Mouse (Mus musculus) kidney, embryonic 15.5 days (tissue): Measurements from ENCODE around the gene Svs5. TPM values are rescaled to one million over a fixed set of nuclear protein-coding genes. Genes with fewer than 3 reads are reported as not detected.

Experiments
- ATAC-seq: fragments of 200-750 bp; cut with Nextera tagmentation; replicated peaks from 2 replicates; pipeline ENCODE4 v1.8.0; 2017; ENCODE audit warnings: moderate TSS enrichment; ENCODE audit not compliant: low FRiP score
- H3K27ac ChIP-seq: fragments of 300-500 bp; sonication (generic); 2 replicates; pipeline ENCODE4 v1.5.1; 2015; ENCODE audit warnings: mild to moderate bottlenecking, inconsistent platforms
- H3K27me3 ChIP-seq: fragments of 300-500 bp; sonication (generic); 2 replicates; pipeline ENCODE4 v1.6.1; 2015; ENCODE audit warnings: inconsistent platforms
- H3K36me3 ChIP-seq: fragments of 300-500 bp; sonication (generic); 2 replicates; pipeline ENCODE4 v1.6.1; 2015; ENCODE audit warnings: inconsistent platforms
- H3K4me1 ChIP-seq: fragments of 300-500 bp; sonication (generic); 2 replicates; pipeline ENCODE4 v1.6.1; 2015; ENCODE audit warnings: inconsistent platforms
- H3K4me2 ChIP-seq: fragments of 300-500 bp; sonication (generic); 2 replicates; pipeline ENCODE4 v1.6.1; 2015; ENCODE audit warnings: moderate library complexity, mild to moderate bottlenecking, inconsistent platforms
- H3K4me3 ChIP-seq: fragments of 300-500 bp; sonication (generic); replicated peaks from 2 replicates; pipeline ENCODE4 v1.5.1; 2015; ENCODE audit warnings: mild to moderate bottlenecking, inconsistent platforms
- H3K9ac ChIP-seq: fragments of 300-500 bp; sonication (generic); 2 replicates; pipeline ENCODE4 v1.6.1; 2015; ENCODE audit warnings: mild to moderate bottlenecking, inconsistent platforms
- H3K9me3 ChIP-seq: fragments of 300-500 bp; sonication (generic); replicated peaks from 2 replicates; pipeline ENCODE4 v1.6.1; 2016; ENCODE audit warnings: inconsistent platforms
- whole genome bisulfite sequencing: fragments of 180-500 bp; shearing (Covaris S2); methylation state at CpG from one replicate; pipeline ENCODE4 v1.1.7; 2015; ENCODE audit warnings: mixed read lengths; 5-methylcytosine and 5-hydroxymethylcytosine counted together
- polyA plus RNA-seq: library from polyadenylated mRNA; unstranded; fragments of >200 nt; fragmentation: Nextera tagmentation; extraction: Ambion mirVana; gene quantifications from 2 replicates; pipeline ENCODE4 v1.2.1, GENCODE M21; 2015

Gene Svs5
- polyA plus RNA-seq, 1 experiment from 2014 or later, result not detected

DNA sequence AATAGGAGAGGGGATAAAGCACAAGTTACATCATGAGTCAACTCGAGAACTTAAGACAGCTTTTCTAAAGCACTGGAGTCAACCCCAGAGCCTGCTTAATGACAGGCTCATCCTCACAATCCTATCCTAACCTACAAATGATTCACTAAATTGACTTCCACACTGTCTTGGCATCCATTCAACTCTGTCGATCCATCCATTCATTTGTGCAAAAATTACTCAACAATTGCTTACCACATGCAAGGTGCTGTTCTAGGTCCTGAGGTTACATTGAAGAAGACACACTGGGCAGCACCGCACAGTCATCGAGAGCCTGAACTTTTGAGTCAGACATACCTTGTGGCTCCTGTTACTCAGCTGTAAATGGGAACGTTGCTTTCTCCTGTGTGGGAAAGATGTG lies 26.5 kb downstream of the Svs5 start:
- Histone ChIP-seq H3K4me3 (no peak overlapping the region), H3K4me1 (0 out of 2 replicates have a peak, but pooled peaks cover 3% of the 10 kb centered on the region), H3K9ac (no peak overlapping the region), H3K27me3 (peaks cover 13% of the 10 kb centered on the region; the same call in 1 of the 2 replicates), H3K9me3 (no peaks in the 10 kb centered on the region), H3K27ac (no peak overlapping the region), H3K4me2 (no peak overlapping the region), H3K36me3 (no peaks in the 10 kb centered on the region)
- ATAC-seq, result no peak
- WGBS, result 87% methylated on average over 5 of the region's 5 CpGs

- Histone ChIP-seq H3K9me3 (no peaks in the 10 kb centered on the region), H3K36me3 (no peaks in the 10 kb centered on the region), H3K9ac (no peak overlapping the region), H3K27ac (no peak overlapping the region), H3K27me3 (peaks cover 13% of the 10 kb centered on the region; the same call in 1 of the 2 replicates), H3K4me2 (no peak overlapping the region), H3K4me1 (0 out of 2 replicates have a peak, but pooled peaks cover 3% of the 10 kb centered on the region), H3K4me3 (no peak overlapping the region)
- no peak for ATAC-seq
- WGBS, result 80% methylated on average over 5 of the region's 5 CpGs
Observed at GRCm38 (mm10) chr2:164359668-164360067, 27.1 kb downstream of the Svs5 start.

DNA sequence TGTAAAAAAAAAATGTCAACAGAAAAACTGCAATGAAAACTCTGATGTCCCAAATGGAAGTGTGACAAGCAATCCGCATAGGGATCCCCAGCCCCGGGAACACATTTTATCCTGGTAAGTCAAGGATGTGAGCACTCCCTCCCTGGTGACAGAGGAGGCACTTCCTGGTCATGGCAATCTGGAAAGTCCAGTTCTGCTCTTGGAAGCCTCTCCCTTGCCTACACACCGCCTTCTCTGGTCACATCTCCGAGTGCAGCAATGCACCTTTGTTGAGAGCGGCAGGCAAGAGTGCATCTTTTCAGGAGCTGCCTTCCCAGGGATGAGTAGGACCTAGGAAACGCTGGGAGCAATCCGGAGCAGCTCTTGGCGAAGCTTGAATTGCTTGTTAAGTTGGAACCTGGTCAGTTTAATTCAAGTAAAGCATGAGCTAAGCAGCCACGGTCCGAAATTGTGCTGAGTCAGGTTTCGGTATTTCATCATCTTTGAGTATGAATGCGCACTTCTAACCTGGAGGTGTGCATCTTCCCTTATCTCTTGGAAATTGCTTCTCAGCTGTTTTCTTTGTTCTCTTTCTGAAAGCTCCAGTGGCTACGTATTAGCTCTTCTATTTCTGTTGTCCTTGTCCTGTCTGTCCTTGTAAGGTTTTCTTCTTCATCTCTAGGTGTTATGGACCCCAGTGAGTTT lies 28.6 kb downstream of the Svs5 start:
- Histone ChIP-seq H3K9me3 (no peaks in the 10 kb centered on the region), H3K4me2 (no peak overlapping the region), H3K27me3 (peaks cover 11% of the 10 kb centered on the region; the same call in 1 of the 2 replicates), H3K36me3 (no peaks in the 10 kb centered on the region), H3K9ac (no peak overlapping the region), H3K4me1 (0 out of 2 replicates have a peak, but pooled peaks cover 3% of the 10 kb centered on the region), H3K4me3 (no peak overlapping the region), H3K27ac (no peak overlapping the region)
- no peak for ATAC-seq
- WGBS, result 40% methylated on average over 13 of the region's 13 CpGs

DNA sequence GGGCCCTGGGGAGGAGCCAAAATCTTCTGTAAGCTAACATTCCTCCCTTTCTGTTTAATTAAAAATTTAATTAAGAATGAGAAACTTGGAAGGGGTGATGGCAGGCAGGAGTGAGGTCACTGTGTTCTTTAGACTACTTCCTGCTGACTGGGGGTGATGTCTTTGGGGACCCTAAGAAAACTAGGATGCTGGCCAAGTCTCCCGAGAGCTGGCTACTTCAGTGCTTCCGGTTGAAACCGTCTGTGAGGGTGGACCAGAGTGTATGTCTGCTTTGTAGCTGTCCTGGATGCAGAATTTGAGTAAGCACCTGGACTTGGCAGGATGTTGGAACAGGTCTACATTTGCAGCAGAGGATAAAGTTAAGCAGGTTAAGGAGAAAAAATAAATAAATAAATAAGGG lies 34.4 kb downstream of the Svs5 start:
- WGBS, result 53% methylated on average over 3 of the region's 3 CpGs
- ATAC-seq, result no peak
- no peaks in the 10 kb centered on the region for H3K9me3 ChIP-seq

DNA sequence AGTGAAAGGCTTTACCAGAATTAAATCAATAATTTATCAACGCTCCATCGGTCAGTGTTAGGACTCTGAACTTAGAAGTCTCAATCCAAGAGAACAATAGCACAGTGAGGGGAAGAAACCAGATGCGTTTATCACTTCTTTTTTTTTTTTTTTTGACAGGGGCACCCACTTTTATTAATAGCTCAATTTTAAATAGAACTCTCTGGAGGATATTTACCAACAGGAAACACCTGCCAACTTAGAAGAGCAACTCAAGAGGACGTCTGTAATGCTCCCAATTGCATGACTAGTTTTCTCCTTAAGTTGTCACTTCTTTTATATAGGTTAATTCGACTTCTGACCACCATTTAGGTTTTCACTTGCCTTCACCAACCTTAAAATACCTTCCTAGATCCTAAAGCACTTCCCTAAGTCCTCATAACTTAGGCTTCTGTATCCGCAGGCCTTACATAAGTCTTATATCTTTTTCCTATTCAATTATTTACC lies 36.1 kb downstream of the Svs5 start:
- H3K4me1 ChIP-seq, result no peaks in the 10 kb centered on the region
- no peak overlapping the region for H3K9ac ChIP-seq
- H3K27ac ChIP-seq, result no peak overlapping the region
- H3K27me3 ChIP-seq, result no peaks in the 10 kb centered on the region
- no peaks in the 10 kb centered on the region for H3K9me3 ChIP-seq
- no peaks in the 10 kb centered on the region for H3K36me3 ChIP-seq
- 83% methylated on average over 6 of the region's 6 CpGs for WGBS
- no peak overlapping the region for H3K4me3 ChIP-seq
- H3K4me2 ChIP-seq, result no peak overlapping the region
- ATAC-seq, result no peak

More for the DNA sequence above, 34.4 kb downstream of the Svs5 start:
- 0 out of 2 replicates have a peak, but pooled peaks cover 3% of the 10 kb centered on the region for H3K4me1 ChIP-seq
- no peak overlapping the region for H3K9ac ChIP-seq
- 0 out of 2 replicates have a peak, but pooled peaks cover 3% of the 10 kb centered on the region for H3K27me3 ChIP-seq
- H3K27ac ChIP-seq, result no peak overlapping the region
- no peak overlapping the region for H3K4me3 ChIP-seq
- no peaks in the 10 kb centered on the region for H3K36me3 ChIP-seq
- H3K4me2 ChIP-seq, result no peak overlapping the region

DNA sequence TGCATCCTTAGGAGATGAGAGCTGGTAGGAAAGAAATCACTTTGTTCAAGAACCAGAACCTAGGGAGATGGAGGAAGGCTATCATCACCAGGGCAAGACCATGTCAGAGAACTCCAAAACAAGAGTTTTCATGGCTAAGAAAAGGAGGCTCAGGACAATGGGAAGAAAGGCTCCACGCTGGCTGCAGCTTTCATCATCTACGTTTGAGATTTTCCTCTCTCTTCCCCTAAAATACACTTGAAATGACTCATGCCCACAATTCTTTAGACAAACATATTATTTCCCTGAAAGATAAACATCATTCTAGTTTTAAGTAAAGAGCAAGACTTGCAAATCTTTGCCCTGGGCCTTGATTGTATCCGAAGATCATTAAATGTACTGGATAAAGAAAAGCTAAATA lies 38.8 kb downstream of the Svs5 start:
- Histone ChIP-seq H3K9ac (no peak overlapping the region), H3K27ac (no peak overlapping the region), H3K4me1 (no peaks in the 10 kb centered on the region), H3K36me3 (no peaks in the 10 kb centered on the region), H3K27me3 (no peaks in the 10 kb centered on the region), H3K4me3 (no peak overlapping the region), H3K9me3 (no peaks in the 10 kb centered on the region), H3K4me2 (no peak overlapping the region)
- no peak for ATAC-seq
- WGBS, result 86% methylated on average over 3 of the region's 3 CpGs

GRCm38 (mm10) chr2:164372408-164373053 lies 40.0 kb downstream of the Svs5 start:
- H3K36me3 ChIP-seq, result no peaks in the 10 kb centered on the region
- H3K4me2 ChIP-seq, result no peak overlapping the region
- no peaks in the 10 kb centered on the region for H3K4me1 ChIP-seq
- 15% methylated on average over 3 of the region's 3 CpGs for WGBS
- no peak overlapping the region for H3K9ac ChIP-seq
- no peak overlapping the region for H3K27ac ChIP-seq
- ATAC-seq, result no peak
- no peaks in the 10 kb centered on the region for H3K9me3 ChIP-seq
- H3K27me3 ChIP-seq, result no peaks in the 10 kb centered on the region
- H3K4me3 ChIP-seq, result no peak overlapping the region

DNA sequence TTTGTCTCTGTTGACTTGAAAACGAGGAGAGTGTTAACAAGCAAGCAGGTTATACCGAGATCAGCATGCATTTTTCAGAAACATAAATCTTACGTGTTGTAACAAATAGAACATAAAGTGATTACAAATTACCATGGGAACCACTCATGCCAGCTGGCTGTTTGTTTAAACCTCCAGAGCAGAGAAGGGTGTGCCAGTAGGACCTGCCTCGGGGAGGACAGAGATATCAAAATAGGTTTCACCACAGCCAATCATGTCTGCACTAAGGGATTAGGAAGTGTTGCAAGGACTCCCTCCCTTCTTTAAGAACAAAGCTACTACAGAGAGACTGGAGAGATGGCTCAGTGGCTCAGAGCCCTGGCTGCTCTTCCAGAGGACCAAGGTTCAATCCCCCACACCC lies 40.6 kb downstream of the Svs5 start:
- Histone ChIP-seq H3K4me2 (no peak overlapping the region), H3K27ac (no peak overlapping the region), H3K9me3 (no peaks in the 10 kb centered on the region), H3K27me3 (no peaks in the 10 kb centered on the region), H3K4me3 (no peak overlapping the region), H3K4me1 (no peaks in the 10 kb centered on the region), H3K9ac (no peak overlapping the region), H3K36me3 (no peaks in the 10 kb centered on the region)
- ATAC-seq, result no peak
- WGBS, result 37% methylated on average over 4 of the region's 4 CpGs

DNA sequence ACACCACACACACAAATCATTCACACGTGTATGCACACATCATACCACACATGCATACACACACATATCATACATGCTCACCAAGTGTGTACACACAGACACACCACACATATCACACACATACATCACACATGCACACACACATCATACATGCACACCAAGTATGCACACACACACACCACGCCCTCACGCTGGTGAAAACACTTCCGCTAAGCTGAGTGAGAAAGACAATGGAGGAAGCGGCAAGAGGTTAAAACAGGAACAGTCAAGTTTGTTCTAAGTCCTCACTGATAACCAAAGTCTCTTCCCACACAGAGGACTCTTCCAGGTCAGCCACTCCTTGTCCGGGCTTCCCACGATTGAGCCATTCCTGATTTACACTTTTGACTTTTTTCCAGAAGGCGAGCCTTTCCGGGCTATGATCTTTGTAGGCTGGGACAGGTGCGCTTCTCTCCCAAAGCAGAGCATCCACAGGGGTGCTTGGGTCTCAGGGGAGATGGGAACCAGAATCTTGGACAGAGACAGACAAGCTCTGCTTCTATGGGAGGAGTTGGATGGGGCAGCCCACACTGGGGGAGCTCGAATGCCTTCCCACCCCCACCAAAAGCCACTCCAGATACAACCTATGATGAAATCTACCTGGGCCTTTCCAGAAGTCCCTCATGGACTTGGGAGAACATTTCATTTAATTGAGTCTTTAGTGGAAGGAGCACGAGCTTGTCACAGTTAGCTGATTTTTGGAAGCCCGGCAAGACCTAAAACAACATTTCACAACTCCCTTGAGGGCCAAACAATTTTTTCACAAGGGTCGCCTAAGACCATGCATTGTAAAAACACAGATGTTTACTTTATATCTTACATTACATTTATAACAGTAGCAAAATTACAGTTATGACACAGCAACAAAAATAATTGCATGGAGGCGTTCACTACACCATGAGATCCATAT lies 45.2 kb downstream of the Svs5 start:
- ATAC-seq, result no peak
- WGBS, result 79% methylated on average over 15 of the region's 15 CpGs

DNA sequence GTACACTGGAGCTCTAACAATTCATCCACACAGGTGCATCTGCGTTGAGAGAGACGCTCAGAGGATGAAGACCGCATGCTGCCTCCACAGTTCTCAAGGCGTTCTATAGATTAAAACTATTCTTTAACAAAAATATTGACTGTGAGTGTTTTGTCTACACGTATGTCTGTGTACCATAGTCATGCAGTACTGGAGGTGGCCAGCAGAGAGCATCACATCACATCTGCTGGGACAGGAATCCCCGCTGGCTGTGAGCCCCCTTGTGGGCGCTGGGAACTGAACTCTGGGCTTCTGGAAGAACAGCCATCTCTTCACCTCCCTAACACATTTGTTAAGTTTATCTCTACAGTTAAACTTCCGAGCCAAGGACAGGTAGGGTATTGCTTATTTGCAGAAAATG lies 49.2 kb downstream of the Svs5 start:
- WGBS, result 82% methylated on average over 8 of the region's 8 CpGs
- Histone ChIP-seq H3K4me3 (no peak overlapping the region), H3K27ac (no peak overlapping the region), H3K4me1 (peaks cover 11% of the 10 kb centered on the region; the same call in 1 of the 2 replicates), H3K9me3 (no peaks in the 10 kb centered on the region), H3K9ac (no peak overlapping the region), H3K27me3 (peaks cover 9% of the 10 kb centered on the region), H3K4me2 (no peak overlapping the region), H3K36me3 (no peaks in the 10 kb centered on the region)
- ATAC-seq, result no peak

More for the DNA sequence above, 45.2 kb downstream of the Svs5 start:
- Histone ChIP-seq H3K27me3 (no peaks in the 10 kb centered on the region), H3K27ac (no peak overlapping the region), H3K4me1 (no peaks in the 10 kb centered on the region), H3K4me3 (no peak overlapping the region), H3K9ac (no peak overlapping the region), H3K9me3 (no peaks in the 10 kb centered on the region), H3K4me2 (no peak overlapping the region), H3K36me3 (no peaks in the 10 kb centered on the region)

DNA sequence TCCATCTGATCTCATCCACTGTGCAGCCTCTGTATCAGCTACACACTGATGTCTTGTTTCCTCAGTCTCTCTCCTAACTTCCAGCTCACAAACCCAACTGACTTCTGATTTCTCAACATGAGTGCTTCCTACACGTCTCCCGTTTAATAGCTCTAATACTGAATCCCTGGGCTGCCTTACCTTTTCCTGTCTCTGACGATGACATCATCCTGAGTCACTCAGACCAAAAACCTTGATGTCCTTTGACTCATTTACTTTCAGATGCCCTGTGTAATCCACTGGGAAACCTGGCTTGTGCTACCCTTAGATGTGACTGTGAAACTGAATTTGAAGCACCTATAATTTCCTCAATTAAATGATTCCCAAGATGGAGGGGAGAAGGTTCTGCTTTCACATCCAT lies 50.4 kb downstream of the Svs5 start:
- H3K9me3 ChIP-seq, result no peaks in the 10 kb centered on the region
- no peak overlapping the region for H3K27ac ChIP-seq
- no peak overlapping the region for H3K4me3 ChIP-seq
- 84% methylated on average over 3 of the region's 3 CpGs for WGBS
- no peak overlapping the region for H3K9ac ChIP-seq
- no peak for ATAC-seq
- H3K4me2 ChIP-seq, result no peak overlapping the region
- H3K36me3 ChIP-seq, result no peaks in the 10 kb centered on the region
- H3K4me1 ChIP-seq, result peaks cover 16% of the 10 kb centered on the region; the same call in 1 of the 2 replicates
- H3K27me3 ChIP-seq, result peaks cover 22% of the 10 kb centered on the region
